Mouse (Mus musculus) CD4-positive helper T cell, adult 2 months (primary cell): ENCODE results near the gene Erc2.

Source experiments
- DNase-seq: peaks from one replicate; pipeline ENCODE4 v3.0.0-alpha.2; 2012; ENCODE audit warnings: low read depth, missing footprints, low spot score

The Erc2 gene

DNA sequence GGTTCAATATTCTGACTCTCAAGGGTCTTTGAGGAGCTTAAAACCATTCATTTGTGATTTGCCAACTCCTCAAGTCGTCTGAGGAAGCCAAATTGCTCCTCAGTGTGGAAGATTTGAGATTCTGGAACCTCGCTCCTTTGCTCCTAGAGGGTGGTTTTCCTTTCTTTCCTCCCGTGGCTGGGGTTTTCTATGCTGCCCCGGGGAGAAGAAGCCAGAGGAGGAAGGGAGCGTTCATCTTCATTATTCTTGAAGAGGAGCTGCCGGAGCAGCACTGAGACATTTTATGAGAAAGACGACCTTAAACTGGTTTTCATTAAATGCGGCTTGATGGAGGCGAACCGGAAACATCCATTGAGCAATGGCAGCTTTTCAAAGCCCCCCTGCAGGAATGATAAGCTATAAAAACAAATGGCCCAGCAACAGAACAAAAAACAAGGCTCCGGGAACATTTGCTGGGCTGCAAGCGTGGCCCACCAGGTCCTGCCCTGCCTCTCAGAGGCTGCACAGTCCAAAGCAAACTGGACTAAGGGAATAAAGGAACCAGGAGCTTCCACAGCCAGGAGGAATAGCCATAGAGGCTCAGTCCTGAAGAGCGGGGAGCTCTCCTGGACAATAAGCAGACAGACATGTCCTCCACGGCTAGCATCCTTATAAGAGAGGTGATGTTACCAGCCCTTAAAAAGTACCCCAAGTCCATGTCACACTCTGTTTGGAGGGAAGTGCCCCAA, 819.2 kb downstream of the Erc2 start:
- no peak for DNase-seq

DNA sequence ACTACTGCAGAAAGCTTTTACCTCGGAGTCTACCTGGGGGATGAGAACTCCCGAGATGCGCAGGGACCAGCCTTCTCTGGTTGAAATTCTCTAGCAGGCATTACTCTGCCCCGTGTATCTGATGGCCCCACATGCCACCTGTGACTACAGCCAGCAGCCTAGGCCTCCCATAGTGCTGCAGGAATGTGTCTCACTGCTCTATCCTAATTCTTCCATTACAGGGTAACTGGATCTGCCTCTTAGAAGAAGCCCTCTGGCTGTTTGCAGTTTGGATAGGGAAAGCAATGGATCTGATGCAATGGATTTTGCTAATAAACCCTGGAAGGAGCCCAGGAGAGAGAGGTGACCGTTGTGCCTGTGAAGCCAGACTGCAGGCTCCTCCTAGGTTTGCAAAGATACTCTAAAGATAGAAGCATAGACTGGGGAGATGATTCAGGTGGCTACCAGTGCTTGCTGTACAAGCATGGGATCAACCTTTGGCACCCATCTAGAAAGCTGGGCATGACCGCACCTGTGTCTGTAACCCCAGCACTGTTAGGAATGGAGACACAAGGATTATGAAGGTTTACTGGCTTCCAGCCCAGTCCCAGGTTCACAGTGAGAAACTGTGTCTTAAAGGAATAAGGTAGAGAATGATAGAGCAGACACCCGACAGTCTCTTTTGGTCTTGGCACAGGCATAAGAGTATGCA, 821.2 kb downstream of the Erc2 start:
- DNase-seq: no peak

DNA sequence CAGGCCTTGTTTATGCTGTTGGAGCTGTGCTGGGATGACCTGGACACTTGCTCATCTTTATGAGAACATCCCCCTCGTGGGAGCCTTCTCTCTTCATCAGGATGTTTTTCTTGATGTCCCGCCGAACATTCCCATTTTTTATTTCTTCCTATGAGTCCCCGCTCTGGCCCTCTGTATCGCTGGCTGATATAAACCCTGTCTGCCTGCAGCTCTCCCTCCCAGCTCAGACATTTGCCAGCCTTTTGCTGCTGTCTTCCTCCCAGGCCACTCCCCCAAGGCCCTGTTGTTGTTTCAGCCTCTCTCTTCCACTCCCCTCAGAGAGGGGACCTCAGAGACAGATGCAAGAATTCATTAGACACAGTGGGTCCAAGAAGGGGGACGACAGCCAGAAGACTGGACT, 823.5 kb downstream of the Erc2 start:
- no peak for DNase-seq

DNA sequence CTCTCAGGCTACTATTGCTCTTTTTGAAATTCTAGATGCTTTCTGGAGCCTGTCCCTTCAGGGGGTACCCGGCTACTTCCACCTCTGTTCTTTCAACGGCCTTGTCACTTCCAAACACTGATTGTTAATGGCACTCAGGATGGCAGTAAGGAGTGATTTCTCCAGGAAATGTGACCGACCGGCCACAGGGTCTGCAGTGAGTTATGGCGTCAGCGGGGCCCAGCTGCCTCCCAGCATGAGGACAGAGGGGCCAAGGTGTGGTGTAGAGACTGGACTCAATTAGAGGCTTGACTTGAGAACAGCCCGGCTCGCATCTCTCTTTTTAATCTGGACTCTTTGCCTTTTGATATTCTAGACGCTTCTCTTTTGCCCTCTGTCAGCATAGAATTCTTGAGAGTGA, 829.5 kb downstream of the Erc2 start:
- DNase-seq: no peak

DNA sequence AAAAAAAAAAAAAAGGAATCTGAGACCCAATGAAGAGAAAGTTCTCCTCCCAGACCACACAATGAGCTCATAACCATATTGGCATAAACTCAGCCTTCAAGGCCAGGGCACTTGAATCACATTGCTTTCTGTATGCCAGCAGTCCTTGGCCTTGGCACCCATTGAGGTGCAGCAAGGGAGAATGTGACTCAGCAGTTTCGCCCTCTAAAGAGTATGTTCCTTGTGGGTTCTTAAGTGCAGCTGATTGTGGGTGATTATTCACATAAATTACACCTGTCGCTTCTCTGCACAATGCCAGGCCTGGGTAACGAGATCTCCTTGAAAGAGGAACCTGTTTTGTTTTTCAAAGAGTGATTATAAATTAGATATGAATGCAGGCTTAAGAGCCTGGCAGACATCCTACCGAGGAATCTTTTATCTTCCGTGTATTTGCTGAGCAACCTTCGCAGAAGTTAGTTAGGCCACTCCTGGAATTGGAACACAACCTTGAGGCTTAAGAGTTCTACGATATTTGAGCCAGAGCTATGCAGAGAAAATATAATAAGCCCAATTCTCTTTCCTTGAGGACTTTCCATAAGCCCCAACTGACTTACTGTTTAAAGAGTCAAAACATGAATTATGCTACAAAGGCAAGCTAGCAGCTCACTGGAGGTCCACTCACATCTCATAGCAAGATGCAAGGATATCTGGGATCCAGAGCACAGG, 834.3 kb downstream of the Erc2 start:
- DNase-seq: no peak

DNA sequence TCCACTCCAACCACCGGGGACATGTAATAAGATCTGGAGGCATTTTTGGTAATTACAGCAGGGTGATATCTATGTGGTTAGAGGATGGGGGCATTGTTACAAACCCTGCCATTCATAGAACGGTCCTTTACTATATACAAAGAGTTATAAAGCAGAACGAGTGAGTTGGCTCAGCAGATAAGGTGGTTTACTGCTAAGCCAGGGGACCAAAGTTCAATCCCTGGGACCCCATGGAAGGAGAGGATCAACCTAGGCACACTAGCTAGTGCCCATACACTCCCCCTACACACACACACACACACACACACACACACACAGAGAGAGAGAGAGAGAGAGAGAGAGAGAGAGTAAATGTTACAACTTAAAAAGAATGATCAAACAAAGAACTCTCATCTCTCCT, 835.2 kb downstream of the Erc2 start:
- no peak for DNase-seq

DNA sequence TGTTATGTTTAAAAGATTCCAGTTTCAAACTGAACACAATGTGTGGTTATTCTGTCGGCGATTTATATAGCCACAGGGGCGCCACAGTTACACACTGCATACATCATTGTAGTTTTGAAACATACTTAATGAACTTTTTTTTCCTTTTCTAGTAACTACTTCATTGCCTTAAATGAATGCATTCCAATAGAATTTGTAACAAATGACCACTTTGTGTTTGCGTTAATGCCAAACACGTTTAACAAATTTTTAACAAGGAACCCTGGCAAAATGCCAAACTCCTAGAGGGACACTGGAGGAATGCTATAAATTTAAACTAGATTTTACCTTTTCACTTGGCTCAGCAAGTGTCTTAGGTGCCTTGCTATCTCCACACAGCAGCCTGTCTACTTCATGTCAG, 845.7 kb downstream of the Erc2 start:
- DNase-seq: no peak

DNA sequence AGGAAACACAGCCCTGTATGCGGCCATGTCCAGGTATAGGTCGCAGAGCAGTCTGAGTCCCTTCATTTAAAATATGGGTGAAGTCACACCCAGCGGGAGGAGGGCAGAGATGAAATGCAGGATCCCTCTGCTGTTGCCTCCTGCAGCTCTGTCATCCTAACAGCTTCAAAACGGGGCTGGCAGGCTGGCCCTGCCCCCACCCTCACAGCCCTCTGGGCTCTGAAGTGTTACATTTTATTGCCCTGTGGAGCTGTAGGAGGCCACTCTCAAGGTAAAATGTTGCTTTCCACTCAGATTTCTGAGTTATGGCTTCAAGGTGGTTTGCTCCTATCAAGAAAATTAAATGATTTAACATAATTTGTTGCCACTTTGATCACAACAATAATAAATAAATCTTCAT, 847.5 kb downstream of the Erc2 start:
- no peak for DNase-seq

DNA sequence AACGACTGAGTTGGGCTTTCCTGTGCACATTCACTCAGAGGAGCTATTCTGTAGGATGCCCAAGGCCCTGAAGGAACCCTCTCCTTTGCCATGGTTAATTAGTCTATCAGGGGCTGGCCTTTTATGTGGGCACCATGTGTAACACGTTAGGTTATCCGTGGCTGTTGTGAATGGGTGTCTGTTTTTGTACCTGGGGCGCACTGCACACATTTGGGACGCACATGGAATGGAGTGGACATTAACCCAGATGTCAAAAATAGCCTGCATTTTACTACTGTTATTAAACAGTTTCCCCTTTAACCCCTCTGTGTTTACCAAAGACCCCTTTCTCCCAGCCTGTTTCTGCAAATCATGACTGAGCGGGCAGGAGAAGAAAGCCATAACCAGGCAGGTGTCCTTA, 848.0 kb downstream of the Erc2 start:
- DNase-seq: no peak

DNA sequence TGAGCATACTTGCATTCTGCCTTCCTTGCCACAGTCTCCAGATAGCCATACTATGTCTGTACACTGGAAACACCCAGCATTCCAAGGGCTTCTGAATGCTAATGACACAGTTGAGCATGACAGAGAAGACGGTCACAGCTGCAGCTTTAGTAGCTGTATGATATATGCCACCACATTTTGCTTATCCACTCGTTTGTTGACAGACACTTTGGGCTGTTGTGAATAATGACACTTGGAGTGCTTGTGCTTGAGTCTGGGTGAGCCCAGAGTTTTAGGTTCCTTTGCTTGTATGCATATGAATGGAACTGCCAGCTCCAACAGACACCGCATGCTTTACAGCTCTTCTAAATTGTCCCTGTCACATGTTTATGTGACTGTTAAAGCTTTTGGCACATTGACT, 852.8 kb downstream of the Erc2 start:
- DNase-seq: no peak

DNA sequence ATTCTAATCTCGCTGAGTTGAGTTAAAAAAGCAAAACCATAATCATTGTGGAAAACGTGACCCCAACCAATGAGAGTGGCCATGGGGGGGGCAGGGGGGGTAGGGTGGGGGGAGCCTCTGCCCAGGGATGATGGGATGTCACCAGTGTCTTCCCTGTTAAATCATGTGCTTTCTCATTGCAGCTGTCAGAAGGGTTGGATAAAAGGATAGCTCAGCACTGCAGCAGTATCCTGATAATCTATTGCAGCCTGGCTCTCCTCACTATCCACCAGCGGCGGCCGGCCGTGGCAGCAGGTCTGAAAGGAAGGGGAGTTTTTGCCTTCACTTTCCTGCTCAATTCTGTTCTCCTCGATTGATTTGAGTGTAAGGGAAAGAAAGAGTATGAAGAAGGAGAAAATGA, 853.2 kb downstream of the Erc2 start:
- DNase-seq: no peak

DNA sequence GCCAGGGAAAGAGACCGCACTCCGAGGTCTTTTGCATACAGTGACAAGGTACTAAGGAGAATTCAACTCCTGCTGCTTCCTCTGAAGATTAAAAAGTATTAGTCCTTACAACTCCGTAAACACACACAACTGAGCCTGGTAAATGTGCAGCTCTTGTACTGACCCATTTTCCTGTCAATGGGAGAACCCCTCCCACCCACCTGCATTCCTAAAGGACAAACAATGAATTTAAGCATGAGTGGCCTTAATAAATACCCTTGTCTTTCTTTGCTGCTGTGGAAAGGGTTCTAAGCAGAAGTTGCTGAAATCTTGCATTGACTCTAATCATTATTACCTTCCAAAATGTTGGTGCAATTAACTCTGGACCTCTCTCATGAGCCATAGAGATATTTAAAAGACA, 854.5 kb downstream of the Erc2 start:
- DNase-seq: no peak

DNA sequence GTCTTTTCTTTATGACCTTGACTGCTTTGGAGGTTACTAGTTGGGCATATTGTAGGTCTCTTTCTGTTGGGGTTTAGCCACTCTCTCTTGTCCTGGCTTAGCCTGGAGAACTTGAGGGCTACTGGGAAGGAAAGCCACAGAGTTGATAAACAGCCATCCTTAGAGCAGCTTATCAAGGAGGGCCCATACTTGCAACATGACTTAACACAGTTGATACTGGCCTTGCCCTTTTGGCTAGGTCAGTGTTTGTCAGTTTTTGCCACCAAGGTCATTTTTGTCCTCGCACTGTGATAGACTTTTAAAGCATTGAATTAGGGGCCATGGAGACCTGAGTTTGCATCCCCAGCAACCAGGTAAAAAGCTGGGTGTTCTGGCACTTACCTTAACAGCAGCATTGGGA, 858.6 kb downstream of the Erc2 start:
- no peak for DNase-seq

DNA sequence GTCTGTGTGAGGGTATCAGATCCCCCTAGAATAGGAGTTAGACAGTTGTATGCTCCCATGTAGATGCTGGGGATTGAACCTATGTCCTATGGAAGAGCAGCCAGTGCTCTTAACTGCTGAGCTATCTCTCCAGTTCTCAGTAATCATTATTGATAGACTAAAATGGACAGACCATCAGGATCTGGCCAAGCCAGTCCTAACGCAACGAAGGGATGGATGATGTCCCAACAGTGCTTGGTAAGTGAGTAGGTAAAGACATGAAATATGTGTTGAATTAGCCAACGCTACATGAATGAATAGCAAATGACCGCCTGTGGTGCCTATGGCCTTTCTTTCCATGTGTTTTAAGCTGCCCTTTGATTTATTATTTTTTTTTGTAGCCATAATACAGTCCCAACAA, 871.6 kb downstream of the Erc2 start:
- DNase-seq: no peak

DNA sequence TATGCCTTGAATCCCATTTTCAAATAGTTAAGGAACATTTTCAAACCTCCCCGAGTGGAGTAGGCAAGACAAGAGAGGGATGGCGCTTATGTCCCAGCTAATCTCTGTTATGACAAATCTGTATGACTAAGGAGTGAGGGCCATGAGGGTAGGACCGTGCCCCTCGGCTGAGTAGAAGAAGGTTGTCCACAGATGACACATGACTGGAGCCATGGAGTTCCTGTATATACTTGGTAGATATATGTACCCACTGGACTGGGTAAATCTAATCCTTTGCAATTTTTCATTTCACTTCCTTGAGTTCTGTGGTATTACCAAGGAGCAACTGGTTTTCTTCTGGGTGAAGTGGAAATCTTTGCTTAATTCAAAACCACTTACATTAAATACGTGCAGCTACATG, 872.0 kb downstream of the Erc2 start:
- no peak for DNase-seq

DNA sequence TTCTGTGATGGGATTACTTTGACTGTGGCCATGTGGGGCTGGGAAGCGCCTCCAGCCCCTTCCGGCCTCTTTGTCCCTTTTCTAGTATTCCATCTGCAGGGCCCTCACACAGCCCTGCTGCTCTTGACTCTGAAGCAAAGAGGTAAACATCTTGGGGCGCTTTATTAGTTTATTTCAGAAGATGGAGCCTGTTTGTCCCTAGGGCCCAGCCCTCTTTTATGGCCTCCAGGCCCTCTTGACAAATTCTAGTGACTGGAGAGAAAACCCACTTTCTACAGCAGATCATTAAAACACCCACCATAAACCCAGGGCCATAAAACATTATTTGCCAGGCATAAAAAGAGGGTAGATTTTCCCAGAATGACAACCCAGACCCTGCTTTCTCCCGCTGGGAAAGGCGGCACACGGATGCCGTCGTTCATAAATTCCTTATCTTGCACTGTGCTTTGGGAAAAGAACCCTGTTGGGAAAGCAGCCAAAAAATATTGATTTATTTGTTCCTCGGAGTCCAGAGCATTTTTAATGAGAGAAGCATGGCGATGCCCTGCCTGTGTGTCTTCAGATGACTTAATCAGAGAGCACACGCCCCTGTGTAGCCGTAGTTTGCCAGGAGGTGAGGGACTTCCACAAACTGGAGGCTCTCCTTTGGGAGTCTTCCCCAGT, 879.1 kb downstream of the Erc2 start:
- no peak for DNase-seq

DNA sequence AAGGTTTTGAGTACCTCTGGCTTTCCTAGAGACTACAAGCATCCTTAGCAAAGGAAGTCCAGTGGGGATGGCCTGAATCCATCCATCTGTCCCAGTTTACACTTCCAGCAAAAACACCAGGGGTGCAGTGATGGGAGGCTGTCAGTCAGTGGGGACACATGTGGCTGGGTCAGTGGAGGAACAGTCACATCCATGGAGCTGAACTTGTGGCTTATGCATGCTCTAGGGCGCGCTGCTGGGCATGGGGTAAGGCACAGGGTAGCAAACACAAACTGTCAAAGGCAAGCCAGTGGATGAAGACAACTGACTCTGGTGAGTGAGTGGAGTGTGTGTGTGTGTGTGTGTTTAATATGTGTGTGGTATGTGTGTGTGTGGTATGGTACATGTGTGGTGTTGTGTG, 881.0 kb downstream of the Erc2 start:
- DNase-seq: no peak

DNA sequence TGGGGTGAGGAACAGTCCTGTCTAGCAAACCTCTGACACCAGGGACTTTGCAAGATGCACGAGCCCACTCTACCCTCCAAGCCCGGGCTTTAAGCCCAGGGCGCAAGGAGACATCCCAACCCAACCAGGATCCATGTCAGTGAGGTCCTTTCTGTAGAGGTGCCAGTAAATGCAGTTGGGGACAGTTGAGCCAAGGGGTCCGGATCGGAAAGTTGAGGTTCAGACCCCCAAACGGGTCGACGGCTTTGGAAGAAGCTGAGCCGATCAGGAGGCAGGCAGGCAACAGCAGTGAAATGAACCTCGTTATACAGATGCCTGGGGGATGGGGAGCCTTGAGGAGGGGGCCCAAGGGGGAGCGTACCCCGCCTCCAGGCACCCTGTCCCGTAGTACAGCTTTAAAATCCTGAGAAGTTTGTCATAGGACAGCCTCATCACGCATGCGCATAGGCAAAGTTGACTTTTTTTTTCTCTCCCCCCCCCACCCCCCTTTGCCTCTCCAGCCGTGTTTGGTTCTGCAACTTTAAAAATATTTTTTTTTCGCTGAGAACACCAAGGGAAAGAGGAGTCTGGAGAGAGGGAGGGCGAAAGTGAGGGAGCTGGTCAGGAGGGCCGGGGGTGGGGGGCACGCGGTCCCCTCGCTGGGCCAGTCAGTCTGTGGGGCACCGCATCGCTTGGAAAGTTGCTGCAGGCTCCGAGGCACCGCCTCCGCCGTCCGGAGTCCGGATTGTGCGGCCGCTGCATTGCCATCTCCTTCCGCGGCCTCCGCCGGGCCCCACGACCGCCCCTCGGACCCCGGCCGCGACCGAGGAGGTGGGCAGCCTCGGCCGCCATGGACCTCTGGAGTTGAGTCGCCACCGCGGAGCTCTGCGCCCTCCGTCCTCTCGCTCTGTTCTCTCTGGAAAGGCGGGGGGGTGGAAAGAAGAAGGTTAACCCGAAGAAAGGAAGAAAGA, 882.1 kb downstream of the Erc2 start, which contains the start of gene Wnt5a:
TSS of gene Wnt5a (plus strand) at position 650 of the 950 bp plus-strand sequence.
- DNase-seq: no peak

DNA sequence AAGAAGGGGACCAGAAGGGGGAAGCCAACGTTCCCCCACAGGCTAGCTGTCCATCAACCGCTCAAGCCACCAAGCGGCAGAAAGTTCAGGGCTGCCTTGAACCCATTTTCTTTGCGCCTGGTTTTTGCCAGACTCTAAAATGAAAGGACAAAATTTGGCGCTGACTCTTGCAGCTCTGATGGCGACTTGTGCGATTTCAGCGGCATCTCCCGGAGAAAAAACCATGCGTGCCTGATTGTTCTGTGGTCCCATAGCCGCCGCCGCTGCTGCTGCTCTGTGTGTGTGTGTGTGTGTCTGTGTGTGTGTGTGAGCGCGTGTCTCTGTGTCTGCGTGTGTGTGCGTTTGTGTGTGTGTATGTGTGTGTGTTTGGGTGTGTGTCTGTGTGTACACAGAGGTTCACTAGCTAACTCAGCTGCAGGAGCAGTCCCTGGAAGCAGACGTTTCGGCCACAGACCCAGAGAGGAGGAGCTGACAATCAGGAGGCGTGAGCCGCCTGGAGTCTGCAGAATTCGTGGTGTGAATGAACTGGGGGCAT, 882.9 kb downstream of the Erc2 start:
- DNase-seq: no peak

DNA sequence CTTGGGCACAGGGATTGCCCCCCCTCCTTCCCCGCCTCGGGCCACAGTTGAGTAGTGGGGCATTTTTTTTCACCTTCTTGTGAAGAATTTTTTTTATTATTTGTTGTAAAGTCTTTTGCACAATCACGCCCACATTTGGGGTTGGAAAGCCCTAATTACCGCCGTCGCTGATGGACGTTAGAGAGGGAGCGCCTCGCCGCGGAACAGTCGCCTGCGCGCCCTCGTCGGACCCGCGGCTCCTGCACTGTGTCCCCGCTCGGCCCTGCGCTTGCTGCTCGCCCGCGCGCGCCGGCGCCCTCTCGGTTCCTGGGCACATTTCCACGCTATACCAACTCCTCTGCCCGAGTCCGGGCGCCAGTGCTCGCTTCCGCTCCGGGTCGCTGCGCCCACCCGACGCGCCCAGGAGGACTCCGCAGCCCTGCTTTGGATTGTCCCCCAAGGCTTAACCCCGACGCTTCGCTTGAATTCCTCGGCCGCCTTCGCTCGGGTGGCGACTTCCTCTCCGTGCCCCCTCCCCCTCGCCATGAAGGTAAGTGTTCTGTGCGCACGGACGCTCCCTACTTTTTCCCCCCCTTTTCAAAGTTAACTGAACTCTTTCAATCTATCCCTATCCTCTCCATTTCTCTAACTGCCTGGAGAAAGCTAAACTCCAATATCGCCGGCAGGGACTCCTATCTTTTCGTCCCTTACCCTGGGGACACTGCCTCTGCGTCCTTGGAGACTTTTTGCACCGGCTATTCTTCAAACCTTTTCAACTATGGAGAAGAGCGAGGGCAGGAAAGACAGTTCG, 883.6 kb downstream of the Erc2 start:
- no peak for DNase-seq
